Mouse (Mus musculus) heart, postnatal 10 days (tissue): Measurements from ENCODE around the gene 1700016K19Rik. TPM values are rescaled to one million over a fixed set of nuclear protein-coding genes. Genes with fewer than 3 reads are reported as not detected.

ENCODE experiments used
- DNase-seq, 2 experiments: peaks; one replicate each; pipeline ENCODE4 v3.0.0; 2021
- intact Hi-C: fragments of 180-260 bp; cut with DNase I; formaldehyde crosslinking; loops from one replicate; pipeline ENCODE4 v1.15.1; 2025
- total RNA-seq, 2 experiments: library from RNA; stranded (reverse); gene quantifications; 2 replicates each; pipeline ENCODE4 v1.2.3; 2021

The 1700016K19Rik gene
- not detected for total RNA-seq

DNA sequence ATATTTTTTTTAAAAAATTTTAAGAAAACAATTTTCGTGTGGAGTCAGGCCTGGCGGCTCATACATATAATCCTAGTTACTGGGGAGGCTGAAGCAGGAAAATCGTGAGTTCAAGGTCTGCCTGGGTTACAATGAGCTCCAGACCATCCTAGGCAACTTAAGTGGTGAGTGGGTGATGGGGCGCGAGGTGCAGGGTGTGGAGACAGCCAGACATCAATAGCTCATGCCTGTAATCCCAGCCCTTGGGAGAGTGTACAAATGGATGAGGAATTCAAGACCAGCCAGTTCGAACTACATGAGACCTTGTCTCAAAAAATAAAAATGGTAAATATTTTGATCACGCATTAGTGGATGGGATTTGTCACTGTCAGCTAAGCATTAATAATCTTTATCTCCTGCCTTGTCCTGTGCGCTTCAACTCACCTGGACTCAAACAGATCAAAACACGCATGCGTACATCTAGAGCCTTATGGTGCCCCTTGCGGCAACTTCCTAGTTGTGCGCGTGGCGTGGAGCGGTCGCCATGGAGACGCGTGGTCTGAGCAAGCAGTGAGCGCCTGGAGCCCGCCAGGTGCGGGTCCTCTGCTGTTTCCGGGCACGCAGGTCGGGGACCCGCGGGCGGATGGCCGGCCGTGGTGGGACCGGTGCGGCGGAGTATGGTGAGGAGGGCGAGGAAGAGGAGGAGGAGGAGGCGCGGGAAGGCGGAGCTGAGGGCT lies at the start of gene 1700016K19Rik:
1700016K19Rik (plus strand) TSS at position 473 of the 716 bp plus-strand sequence.
- intact Hi-C loops = loop anchor here (5.0 kb wide), 1 partner anchor 168 kb away; no protein-coding TSS in a partner anchor
- DNase-seq = peak; percentile 77 to 86

DNA sequence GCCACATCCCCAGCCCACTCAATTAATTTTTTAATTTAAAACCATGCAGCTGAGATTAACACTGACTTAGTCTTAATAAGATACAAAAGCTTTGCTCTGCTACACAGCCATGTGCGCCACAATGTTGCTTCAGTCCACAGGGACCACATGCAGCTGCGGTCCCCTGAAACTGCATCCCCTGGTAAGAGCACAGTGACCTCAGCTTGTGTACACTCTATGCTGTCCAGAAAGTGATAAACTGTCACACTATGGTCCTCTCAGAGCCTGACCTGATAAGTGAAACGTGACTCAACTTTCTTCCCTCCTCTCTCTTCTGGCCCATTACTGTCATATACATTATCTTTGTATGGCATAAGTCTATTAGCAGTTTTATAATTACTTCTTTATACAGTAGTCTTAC lies 49.3 kb upstream of the 1700016K19Rik start:
- intact Hi-C loops = no loop called here
- no peak for DNase-seq

DNA sequence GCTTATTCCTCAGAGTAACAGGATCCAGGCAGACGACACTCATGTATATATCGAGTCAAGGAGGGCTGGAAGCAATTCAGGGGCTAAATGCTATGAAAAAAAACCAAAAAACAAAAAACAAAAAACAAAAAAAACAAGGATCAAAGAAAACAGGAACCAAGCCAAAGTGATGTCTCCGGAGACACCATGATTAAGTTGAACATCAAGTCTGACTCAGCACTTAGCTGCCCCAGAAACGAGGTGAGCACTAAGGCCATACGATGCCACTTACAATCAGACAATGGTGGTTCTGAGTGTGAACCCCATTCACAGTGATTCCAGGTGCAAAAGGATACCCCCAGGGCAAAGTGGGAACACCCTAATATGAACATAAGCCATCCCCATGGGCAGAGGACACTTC lies 47.8 kb upstream of the 1700016K19Rik start:
- intact Hi-C loops = no loop called here
- no peak for DNase-seq

- intact Hi-C loops = no loop called here
- no peak for DNase-seq
Measured at GRCm38 (mm10) chr11:75954896-75955295, 44.8 kb upstream of the 1700016K19Rik start.

DNA sequence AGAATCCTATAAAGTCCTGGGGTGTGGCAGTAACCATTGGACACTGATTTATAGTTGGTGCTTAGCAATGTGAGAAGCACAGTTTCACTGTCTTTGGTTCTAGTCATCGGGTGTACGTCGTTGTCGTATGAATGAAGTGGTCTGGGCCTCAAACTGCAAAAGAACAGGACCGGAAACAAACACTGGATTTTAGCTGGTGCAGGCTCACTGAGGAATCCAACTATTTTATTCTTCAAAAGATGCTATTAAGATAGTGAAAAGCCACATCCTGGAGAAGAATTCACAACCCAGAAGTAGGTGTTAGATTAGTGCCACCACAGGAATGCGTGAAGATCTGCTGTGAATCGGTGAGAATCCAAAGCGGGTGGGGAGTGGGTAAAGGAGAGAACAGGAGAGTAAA lies 43.1 kb upstream of the 1700016K19Rik start:
- intact Hi-C loops = no loop called here
- DNase-seq = no peak

DNA sequence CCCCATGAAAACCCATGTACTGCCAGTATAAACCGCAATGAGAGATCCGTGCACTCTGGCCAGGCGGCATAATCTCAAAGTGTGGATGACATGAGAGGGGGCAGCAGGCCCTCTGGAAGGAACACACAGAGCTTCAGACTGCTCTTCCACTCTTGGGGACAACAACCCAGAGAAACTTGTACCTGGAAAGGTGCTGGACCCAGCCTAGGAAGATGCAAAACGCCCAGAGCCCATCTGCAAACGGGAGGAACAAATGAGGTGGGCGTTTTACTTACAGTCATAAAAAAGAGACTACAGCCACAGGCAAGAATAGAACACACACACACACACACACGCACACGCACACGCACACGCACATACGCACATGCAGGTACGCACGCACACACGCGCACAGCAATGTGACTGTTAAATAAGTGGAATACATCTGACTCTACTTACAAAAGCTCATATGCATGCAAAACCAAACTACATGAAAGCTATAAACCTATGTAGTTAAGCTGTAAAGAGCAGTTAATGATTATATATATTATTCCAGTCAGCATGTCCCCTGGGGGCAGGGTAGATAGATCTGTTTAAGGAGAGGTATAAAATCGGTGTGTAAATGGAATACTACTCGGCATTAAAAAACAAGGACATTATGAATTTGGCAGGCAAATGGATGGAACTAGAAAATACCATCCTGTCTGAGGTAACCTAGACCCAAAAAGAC lies 42.4 kb upstream of the 1700016K19Rik start:
- no peak for DNase-seq
- intact Hi-C loops = no loop called here

GRCm38 (mm10) chr11:75961782-75962181 lies 37.9 kb upstream of the 1700016K19Rik start:
- DNase-seq = no peak
- intact Hi-C loops = no loop called here

DNA sequence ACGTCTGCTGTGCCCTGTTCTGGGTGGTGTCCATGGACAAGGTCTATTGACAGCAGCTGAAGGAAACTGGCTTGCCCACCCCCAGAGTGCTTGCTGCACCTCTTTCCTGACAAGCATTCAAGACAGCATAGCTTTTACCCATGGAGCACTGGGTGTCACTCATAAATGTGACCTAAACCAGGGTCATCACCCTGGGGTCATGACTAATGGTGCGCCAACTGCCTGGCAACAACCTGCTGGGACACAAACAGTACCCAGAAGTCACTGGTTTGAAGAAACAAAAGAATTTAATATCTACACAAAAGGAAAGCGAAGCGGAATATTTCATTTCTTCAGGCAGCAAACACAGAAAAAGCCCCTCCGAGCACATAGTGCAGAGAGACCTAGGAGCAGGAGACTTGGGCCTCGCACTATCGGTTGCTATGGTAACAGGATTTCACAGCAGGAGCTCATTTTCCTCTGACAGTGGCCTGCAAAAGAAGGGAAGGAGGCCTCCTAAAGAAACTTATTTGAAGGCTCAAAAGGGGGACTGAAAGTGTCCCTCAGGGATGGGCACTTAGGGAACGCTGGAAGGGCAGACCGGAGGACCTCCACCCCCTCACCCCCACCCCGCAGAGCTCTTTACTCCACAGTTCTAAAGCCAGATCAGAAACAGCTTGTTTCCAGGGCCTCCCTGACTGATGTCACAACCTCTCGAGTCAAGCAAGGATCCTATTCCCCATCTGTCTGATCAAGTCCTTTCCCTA lies 35.8 kb upstream of the 1700016K19Rik start:
- intact Hi-C loops = no loop called here
- no peak for DNase-seq

GRCm38 (mm10) chr11:75964476-75964730 lies 35.3 kb upstream of the 1700016K19Rik start:
- no peak for DNase-seq
- intact Hi-C loops = no loop called here

DNA sequence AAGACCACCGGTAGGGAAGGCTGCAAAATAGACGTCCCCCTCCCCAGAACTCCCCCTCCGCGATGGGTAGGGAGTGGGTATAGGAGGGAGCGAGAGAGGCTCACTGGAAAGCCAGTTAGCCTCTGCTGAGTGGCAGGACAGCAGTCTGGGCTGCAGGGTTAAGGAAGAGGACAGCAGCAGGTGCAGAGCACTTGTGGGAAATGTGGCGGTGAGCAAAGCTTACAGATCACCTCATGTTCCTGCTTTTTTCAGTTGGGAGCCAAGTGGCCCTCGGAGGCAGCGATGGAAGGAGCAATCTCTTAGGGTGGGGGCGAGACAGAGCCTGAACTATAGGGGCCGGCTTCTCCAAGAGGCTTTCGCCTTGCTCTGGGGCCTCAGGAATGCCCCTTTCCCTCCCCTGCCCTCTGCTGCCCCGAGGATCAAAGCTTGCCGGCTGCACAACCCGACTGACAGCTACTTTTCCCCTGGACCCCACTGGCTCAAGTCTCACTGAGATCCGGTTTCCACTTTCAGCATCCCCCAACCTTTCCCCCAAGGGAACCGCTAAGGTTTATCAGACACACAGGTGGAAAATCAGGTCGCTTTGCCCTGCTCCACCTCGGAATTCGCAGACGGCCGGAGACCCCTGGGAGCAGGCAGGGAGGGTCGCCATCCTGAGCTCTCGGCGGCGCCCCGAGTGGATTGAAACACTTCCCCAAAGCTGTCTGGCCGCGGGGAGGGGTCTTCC lies 33.9 kb upstream of the 1700016K19Rik start:
- intact Hi-C loops = loop anchor here (5.0 kb wide), 2 partner anchors 201 to 254 kb away; no protein-coding TSS in a partner anchor
- DNase-seq = no peak

GRCm38 (mm10) chr11:75966401-75967372 lies 33.0 kb upstream of the 1700016K19Rik start:
- intact Hi-C loops = loop anchor here (1.0 to 5.0 kb wide), 4 partner anchors 52 to 254 kb away; no protein-coding TSS in a partner anchor
- peak; percentile 86 to 89 for DNase-seq

GRCm38 (mm10) chr11:75968761-75969160 lies 31.0 kb upstream of the 1700016K19Rik start:
- DNase-seq = no peak

GRCm38 (mm10) chr11:75970629-75971028 lies 29.1 kb upstream of the 1700016K19Rik start:
- no peak for DNase-seq
- intact Hi-C loops = no loop called here

More at GRCm38 (mm10) chr11:75968761-75969160, 31.0 kb upstream of the 1700016K19Rik start:
- intact Hi-C loops = loop anchor here (5.0 kb wide), 2 partner anchors 199 to 256 kb away; no protein-coding TSS in a partner anchor

DNA sequence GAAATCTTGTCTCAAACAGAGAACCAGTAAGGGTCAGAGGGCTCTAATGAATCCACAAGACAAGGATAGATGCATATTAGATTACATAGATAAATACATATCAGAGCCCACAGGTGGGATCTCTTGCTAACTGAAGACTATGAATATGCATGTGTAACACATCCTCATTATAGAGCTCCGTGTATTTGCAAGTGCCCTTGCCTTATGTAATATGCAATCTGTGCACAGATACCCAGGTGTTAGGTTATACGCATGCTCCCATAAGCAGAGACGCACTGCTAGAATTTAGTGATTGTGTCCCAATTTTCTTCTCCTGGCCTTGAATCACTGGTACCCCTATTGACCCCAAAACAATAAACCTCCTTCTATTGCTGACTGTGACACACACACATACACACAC lies 27.5 kb upstream of the 1700016K19Rik start:
- intact Hi-C loops = no loop called here
- no peak for DNase-seq

- intact Hi-C loops = no loop called here
- DNase-seq = no peak
Measured at GRCm38 (mm10) chr11:75972916-75973567, 26.7 kb upstream of the 1700016K19Rik start.

- intact Hi-C loops = no loop called here
- DNase-seq = no peak
Measured at GRCm38 (mm10) chr11:75973988-75974387, 25.7 kb upstream of the 1700016K19Rik start.

- peak in 1 of 2 experiments; percentile 11 for DNase-seq
Measured at GRCm38 (mm10) chr11:75976748-75977147, 23.0 kb upstream of the 1700016K19Rik start.

GRCm38 (mm10) chr11:75978051-75978450 lies 21.7 kb upstream of the 1700016K19Rik start:
- DNase-seq = no peak
- intact Hi-C loops = no loop called here

More at GRCm38 (mm10) chr11:75976748-75977147, 23.0 kb upstream of the 1700016K19Rik start:
- intact Hi-C loops = no loop called here

DNA sequence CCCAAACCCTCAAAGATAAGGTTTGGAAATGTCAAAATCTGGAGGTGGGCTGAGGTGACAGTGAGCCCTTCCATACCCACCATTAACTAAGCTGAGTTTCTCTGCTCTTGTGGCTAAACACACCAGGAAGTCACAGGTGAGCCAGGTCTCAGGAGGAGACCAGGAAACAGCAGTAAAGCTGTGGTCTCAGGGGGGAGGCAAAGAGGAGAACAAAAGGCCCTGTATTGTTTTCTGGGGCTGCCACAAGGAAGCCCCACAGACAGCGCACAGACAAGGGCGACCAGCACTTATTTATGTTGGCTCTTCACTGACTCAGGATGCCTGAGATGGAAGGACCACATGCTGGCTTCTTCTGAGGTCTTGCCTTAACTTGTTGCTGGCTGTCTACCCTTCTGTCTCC lies 19.3 kb upstream of the 1700016K19Rik start:
- intact Hi-C loops = no loop called here
- no peak for DNase-seq
